Mouse (Mus musculus) midbrain, postnatal 0 days (tissue): ENCODE measurements around the gene Lyst. TPM values are rescaled to one million over a fixed set of nuclear protein-coding genes. Genes with fewer than 3 reads are reported as not detected.

Source experiments
- ATAC-seq: fragments of 200-750 bp; cut with Nextera tagmentation; 2 replicates; pipeline ENCODE4 v1.8.0; 2017; ENCODE audit warnings: moderate number of reproducible peaks, mild to moderate bottlenecking, moderate TSS enrichment, moderate library complexity; ENCODE audit not compliant: low FRiP score
- DNase-seq: peaks from one replicate; pipeline ENCODE4 v3.0.0-alpha.2; 2015; ENCODE audit warnings: low spot score
- H3K27ac ChIP-seq: fragments of 300-500 bp; sonication (generic); 2 replicates; pipeline ENCODE4 v1.5.1; 2014; ENCODE audit warnings: low read depth, mild to moderate bottlenecking, low read length, mixed read lengths
- H3K27me3 ChIP-seq: fragments of 300-500 bp; sonication (generic); 2 replicates; pipeline ENCODE4 v1.6.1; 2014; ENCODE audit warnings: low read length, control low read depth, mixed read lengths; ENCODE audit not compliant: insufficient read depth
- H3K36me3 ChIP-seq: fragments of 300-500 bp; sonication (generic); 2 replicates; pipeline ENCODE4 v1.6.1; 2014; ENCODE audit warnings: low read length, control low read depth, mixed read lengths; ENCODE audit not compliant: insufficient read depth
- H3K4me1 ChIP-seq: fragments of 300-500 bp; sonication (generic); 2 replicates; pipeline ENCODE4 v1.6.1; 2014; ENCODE audit warnings: mild to moderate bottlenecking, control low read depth, antibody characterized with exemption, low read length, mixed read lengths; ENCODE audit not compliant: insufficient read depth
- H3K4me2 ChIP-seq: fragments of 300-500 bp; sonication (generic); 2 replicates; pipeline ENCODE4 v1.6.1; 2014; ENCODE audit warnings: low read depth, mild to moderate bottlenecking, low read length, mixed read lengths; ENCODE audit not compliant: poor library complexity, severe bottlenecking
- H3K4me3 ChIP-seq: fragments of 300-500 bp; sonication (generic); 2 replicates; pipeline ENCODE4 v1.5.1; 2014; ENCODE audit warnings: low read depth, mild to moderate bottlenecking, low read length, moderate library complexity
- H3K9ac ChIP-seq: fragments of 300-500 bp; sonication (generic); replicated peaks from 2 replicates; pipeline ENCODE4 v1.6.1; 2014; ENCODE audit warnings: mild to moderate bottlenecking, low read length, moderate library complexity, mixed read lengths; ENCODE audit not compliant: poor library complexity, severe bottlenecking
- H3K9me3 ChIP-seq: fragments of 300-500 bp; sonication (generic); 2 replicates; pipeline ENCODE4 v1.6.1; 2016; ENCODE audit warnings: low read length, control low read depth
- CTCF ChIP-seq: IDR thresholded peaks from 2 replicates; pipeline ENCODE4 v1.5.1; 2016; ENCODE audit warnings: antibody characterized with exemption, mild to moderate bottlenecking
- WGBS: fragments of 180-500 bp; shearing (Covaris S2); extraction: QIAGEN DNeasy Blood & Tissue Kit; methylation state at CpG from one replicate; pipeline ENCODE4 v1.1.7; 2014; 5-methylcytosine and 5-hydroxymethylcytosine counted together
- polyA plus RNA-seq: library from polyadenylated mRNA; unstranded; fragments of >200 nt; fragmentation: Nextera tagmentation; extraction: Ambion mirVana; gene quantifications from 2 replicates; pipeline ENCODE4 v1.2.1, GENCODE M21; 2015
- total RNA-seq: library from RNA; depleted of rRNA; stranded (reverse); fragments of >200 nt; gene quantifications from 2 replicates; pipeline ENCODE4 v1.2.3, GENCODE M21; 2014

The Lyst gene
- total and polyA plus RNA-seq, 2 experiments from 2014 or later: 5.2 to 15.9 TPM

DNA sequence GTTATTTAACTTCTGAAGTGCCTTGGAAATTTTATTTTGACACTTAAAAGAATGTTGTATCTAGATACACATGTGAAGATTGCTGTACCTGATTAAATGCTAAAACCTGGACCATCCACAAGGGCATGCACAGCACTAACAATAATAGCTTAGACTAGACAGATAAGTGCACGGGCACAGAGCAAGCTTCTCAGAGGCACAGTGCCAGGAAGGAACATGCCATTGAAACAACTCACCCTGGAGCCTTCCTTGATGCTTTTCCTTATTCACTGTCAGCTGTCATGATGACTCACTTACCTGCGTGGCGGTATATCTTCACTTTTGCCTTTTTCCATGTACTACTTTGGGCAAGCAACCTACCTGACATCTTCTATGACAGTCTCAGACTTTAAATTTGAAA, 155.7 kb downstream of the Lyst start:
- Histone ChIP-seq H3K27me3 (no peaks in the 10 kb centered on the region), H3K4me2 (no peak overlapping the region), H3K4me3 (no peak overlapping the region), H3K9me3 (no peaks in the 10 kb centered on the region), H3K9ac (no peak overlapping the region), H3K4me1 (no peaks in the 10 kb centered on the region), H3K36me3 (peaks cover 39% of the 10 kb centered on the region), H3K27ac (no peak overlapping the region)
- TF ChIP-seq CTCF: no peak
- 89% methylated on average over 3 of the region's 3 CpGs for WGBS
- ATAC-seq (no peak), DNase-seq (no peak)

DNA sequence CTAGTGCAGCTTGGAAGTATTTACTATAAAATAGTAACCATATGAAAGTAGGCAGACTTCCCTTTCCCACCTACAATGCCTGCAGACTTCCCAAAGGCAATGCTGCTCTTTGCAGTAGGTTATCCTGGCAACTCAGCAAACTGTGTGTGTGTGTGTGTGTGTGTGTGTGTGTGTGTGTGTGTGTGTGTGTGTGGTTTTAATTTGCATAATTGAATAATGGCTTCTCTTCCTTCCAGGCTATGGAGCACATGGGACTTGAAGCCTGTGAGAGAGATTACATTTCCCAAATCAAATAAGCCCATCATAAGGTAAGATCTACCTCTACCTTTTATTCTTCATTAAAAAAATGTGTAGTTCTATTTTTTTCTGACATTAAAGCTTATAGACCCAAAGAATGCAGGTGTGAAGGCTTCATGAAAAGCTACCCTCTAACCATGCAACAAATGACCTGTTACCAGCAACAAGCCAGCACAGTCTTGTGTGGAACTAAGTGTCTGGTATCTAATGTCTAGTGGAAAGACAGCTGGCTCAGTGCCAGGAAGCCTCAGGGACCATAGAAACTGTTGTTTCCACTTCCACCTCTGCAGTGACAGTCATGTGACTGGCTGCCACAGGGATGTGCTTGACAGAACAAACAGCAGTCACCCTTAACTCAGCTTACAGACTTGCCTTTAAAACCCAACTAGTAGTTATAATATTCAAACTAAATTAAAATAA, 185.7 kb downstream of the Lyst start:
- H3K9me3 ChIP-seq: no peaks in the 10 kb centered on the region
- ATAC-seq (peak; percentile 58), DNase-seq (peak; percentile 69)

DNA sequence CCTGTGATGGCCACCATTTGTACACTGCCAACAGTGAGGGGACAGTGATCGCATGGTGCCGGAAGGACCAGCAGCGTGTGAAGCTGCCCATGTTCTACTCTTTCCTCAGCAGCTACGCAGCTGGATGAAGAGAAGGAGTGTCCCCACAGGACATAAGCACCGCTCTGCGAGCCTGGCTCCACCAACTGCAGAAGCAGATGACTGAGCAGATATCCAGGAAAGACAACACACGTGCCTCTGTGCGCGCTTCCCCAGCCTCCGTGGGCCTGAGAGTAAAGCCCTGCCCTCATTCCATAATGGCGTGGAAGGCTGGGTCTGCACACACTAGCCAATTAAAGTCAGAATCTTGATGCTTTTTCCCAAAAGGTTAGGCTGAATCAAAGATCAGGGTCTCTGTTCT, 186.9 kb downstream of the Lyst start:
- Histone ChIP-seq H3K27me3 (no peaks in the 10 kb centered on the region), H3K27ac (no peak overlapping the region), H3K4me1 (no peaks in the 10 kb centered on the region), H3K9me3 (no peaks in the 10 kb centered on the region), H3K36me3 (peaks cover 12% of the 10 kb centered on the region), H3K9ac (no peak overlapping the region), H3K4me2 (no peak overlapping the region), H3K4me3 (no peak overlapping the region)
- DNase-seq (no peak), ATAC-seq (no peak)
- TF ChIP-seq CTCF: no peak
- WGBS: 83% methylated on average over 11 of the region's 11 CpGs

More for the DNA sequence above, 185.7 kb downstream of the Lyst start:
- Histone ChIP-seq H3K9ac (no peak overlapping the region), H3K27me3 (no peaks in the 10 kb centered on the region), H3K27ac (no peak overlapping the region), H3K4me2 (no peak overlapping the region), H3K4me1 (no peaks in the 10 kb centered on the region), H3K4me3 (no peak overlapping the region), H3K36me3 (peaks cover 12% of the 10 kb centered on the region)
- no peak for TF ChIP-seq CTCF

DNA sequence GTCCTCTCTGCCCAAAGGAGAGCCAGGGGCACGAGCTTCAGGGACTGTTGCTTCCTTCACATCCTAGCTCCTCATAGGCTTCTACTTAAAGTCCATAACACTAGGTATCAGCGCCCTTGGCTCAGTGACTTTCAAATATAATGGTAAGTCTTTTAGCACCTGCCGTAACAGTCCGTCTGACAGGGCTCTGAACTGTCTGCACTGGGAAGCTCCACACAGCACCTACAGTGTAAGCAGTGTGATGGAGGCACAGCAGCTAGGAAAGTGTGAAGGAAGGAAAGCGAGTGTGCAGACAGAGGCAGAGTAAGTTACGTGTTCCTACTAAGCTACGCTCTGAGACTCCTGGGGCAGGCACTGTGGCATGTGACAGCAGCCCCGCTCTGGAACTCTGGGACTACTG, 187.5 kb downstream of the Lyst start:
- Histone ChIP-seq H3K4me1 (no peaks in the 10 kb centered on the region), H3K36me3 (peaks cover 12% of the 10 kb centered on the region), H3K27ac (no peak overlapping the region), H3K4me2 (no peak overlapping the region), H3K4me3 (no peak overlapping the region), H3K27me3 (no peaks in the 10 kb centered on the region), H3K9ac (no peak overlapping the region), H3K9me3 (no peaks in the 10 kb centered on the region)
- ATAC-seq: no peak
- WGBS: 82% methylated on average over 8 of the region's 8 CpGs
- TF ChIP-seq CTCF: no peak
- no peak for DNase-seq

DNA sequence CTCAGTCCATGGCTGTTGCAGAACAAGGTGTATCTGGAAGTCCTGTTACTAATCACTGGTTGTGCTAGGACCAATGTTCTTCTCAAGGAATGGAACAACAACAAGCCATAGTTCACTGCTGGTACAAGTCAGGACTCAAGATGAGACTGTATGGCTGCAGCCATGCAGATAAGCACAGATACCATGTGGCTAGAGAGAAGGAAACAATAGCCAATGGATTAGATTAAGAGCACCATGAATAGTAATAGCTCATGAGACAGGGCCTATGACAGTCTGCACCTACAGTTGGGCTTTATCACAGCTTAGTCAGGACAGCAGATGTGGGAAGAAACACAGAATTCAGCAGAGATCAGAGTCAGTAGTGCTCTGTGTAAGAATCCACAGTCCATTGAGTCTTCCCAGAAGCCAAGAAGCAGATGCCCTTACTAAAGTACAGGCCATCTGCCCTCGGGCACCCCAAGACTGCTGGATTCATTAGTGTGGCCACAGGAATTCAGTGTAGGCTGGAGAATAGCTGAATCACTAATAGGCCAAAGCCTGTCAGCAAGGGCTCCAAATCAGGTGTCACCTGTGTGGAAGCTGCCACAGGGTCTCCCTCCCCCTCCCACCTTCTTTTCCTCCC, 188.8 kb downstream of the Lyst start:
- ATAC-seq: no peak

DNA sequence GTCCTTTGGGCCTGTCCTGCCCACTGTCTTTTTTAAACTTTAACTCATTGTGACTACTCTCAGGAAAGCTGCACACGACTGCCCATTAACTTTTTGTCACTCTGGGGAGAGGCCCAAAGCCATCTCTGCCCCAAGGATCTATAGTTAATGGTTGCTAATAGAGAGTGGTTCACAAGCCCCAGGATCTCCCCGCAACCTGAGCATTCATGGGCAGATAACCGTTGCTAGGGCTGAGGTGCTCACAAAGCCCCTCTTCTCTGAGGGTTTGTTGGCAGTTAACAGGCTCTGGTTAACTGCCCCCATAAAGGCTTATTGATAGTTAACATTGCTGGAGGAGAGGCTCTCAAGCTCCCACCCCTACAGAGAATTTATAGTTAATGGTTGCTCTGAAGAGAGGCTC, 190.1 kb downstream of the Lyst start:
- Histone ChIP-seq H3K9me3 (no peaks in the 10 kb centered on the region), H3K4me2 (no peak overlapping the region), H3K36me3 (peaks cover 12% of the 10 kb centered on the region), H3K9ac (no peak overlapping the region), H3K4me1 (no peaks in the 10 kb centered on the region), H3K4me3 (no peak overlapping the region), H3K27ac (no peak overlapping the region), H3K27me3 (no peaks in the 10 kb centered on the region)
- no peak for TF ChIP-seq CTCF
- 81% methylated on average over 3 of the region's 3 CpGs for WGBS
- DNase-seq: no peak
- ATAC-seq: no peak

More for the DNA sequence above, 188.8 kb downstream of the Lyst start:
- Histone ChIP-seq H3K4me2 (no peak overlapping the region), H3K27ac (no peak overlapping the region), H3K9ac (no peak overlapping the region), H3K27me3 (no peaks in the 10 kb centered on the region), H3K4me3 (no peak overlapping the region), H3K36me3 (peaks cover 12% of the 10 kb centered on the region), H3K4me1 (no peaks in the 10 kb centered on the region), H3K9me3 (no peaks in the 10 kb centered on the region)
- no peak for TF ChIP-seq CTCF
- 75% methylated on average over 1 of the region's 1 CpGs for WGBS
- DNase-seq: no peak
